Mouse (Mus musculus) forebrain, embryonic 16.5 days (tissue): ENCODE measurements at regions not wholly inside any gene's neighbourhood (a gene's known extent, or its start where the extent isn't known, plus 50 kb on each side); places are given as distances from the start of the nearest gene placed in this dataset.

Experiments
- ATAC-seq: fragments of 200-750 bp; cut with Nextera tagmentation; 2 replicates; pipeline ENCODE4 v1.8.0; 2017; ENCODE audit warnings: mild to moderate bottlenecking, moderate library complexity
- H3K27ac ChIP-seq: fragments of 300-500 bp; sonication (generic); 2 replicates; pipeline ENCODE4 v1.5.1; 2014; ENCODE audit warnings: low read length, control low read depth
- H3K27me3 ChIP-seq: fragments of 300-500 bp; sonication (generic); replicated peaks from 2 replicates; pipeline ENCODE4 v1.6.1; 2014; ENCODE audit warnings: low read length; ENCODE audit not compliant: control insufficient read depth, insufficient read depth
- H3K36me3 ChIP-seq: fragments of 300-500 bp; sonication (generic); 2 replicates; pipeline ENCODE4 v1.6.1; 2014; ENCODE audit not compliant: control insufficient read depth, insufficient read depth
- H3K4me1 ChIP-seq: fragments of 300-500 bp; sonication (generic); replicated peaks from 2 replicates; pipeline ENCODE4 v1.6.1; 2014; ENCODE audit warnings: low read length; ENCODE audit not compliant: control insufficient read depth, insufficient read depth
- H3K4me2 ChIP-seq: fragments of 300-500 bp; sonication (generic); 2 replicates; pipeline ENCODE4 v1.6.1; 2014; ENCODE audit warnings: mild to moderate bottlenecking, low read length, control low read depth
- H3K4me3 ChIP-seq: fragments of 300-500 bp; sonication (generic); replicated peaks from 2 replicates; pipeline ENCODE4 v1.5.1; 2014; ENCODE audit warnings: mild to moderate bottlenecking, low read length, control low read depth
- H3K9ac ChIP-seq: fragments of 300-500 bp; sonication (generic); replicated peaks from 2 replicates; pipeline ENCODE4 v1.6.1; 2014; ENCODE audit warnings: low read depth, low read length, control low read depth
- H3K9me3 ChIP-seq: fragments of 300-500 bp; sonication (generic); 2 replicates; pipeline ENCODE4 v1.6.1; 2016; ENCODE audit warnings: low read length; ENCODE audit not compliant: control insufficient read depth
- WGBS: fragments of 180-500 bp; shearing (Covaris S2); extraction: QIAGEN DNeasy Blood & Tissue Kit; methylation state at CpG from one replicate; pipeline ENCODE4 v1.1.7; 2014; 5-methylcytosine and 5-hydroxymethylcytosine counted together

DNA sequence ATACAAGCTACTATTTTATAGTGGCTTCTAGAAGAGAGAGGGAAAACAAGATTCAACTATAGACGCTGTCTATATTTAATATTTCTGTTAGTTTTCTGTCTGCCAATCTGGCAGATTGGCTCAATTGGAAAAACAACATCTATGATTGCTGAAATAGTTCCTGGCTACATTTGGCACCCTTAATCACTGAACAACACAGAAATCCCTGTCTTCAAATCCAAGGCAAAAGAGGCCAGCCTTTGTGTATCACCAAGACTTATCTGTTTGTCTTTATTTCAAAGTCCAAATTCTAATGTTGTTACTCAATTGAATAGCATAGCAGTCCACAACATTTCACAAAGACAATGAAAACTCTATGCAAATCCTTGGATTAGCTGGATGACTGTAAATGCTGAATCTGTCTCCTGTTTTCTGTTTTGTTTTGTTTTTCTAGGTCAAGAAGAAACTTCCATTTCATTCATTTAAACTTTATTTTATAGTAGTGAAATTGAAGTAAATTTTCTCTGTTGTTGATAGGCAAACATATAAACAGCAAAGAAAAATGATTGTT is 265.1 kb upstream of the Gm9747 start:
- H3K9me3 ChIP-seq: no peaks in the 10 kb centered on the region
- H3K27me3 ChIP-seq: no peaks in the 10 kb centered on the region
- peak; percentile 43; the same call in 1 of the 2 replicates for ATAC-seq
- WGBS: 38% methylated on average over 1 of the region's 1 CpGs
- H3K9ac ChIP-seq: no peak overlapping the region
- H3K27ac ChIP-seq: no peak overlapping the region
- H3K4me3 ChIP-seq: no peak overlapping the region
- H3K4me2 ChIP-seq: no peak overlapping the region
- no peaks in the 10 kb centered on the region for H3K36me3 ChIP-seq
- peaks cover 8% of the 10 kb centered on the region for H3K4me1 ChIP-seq

DNA sequence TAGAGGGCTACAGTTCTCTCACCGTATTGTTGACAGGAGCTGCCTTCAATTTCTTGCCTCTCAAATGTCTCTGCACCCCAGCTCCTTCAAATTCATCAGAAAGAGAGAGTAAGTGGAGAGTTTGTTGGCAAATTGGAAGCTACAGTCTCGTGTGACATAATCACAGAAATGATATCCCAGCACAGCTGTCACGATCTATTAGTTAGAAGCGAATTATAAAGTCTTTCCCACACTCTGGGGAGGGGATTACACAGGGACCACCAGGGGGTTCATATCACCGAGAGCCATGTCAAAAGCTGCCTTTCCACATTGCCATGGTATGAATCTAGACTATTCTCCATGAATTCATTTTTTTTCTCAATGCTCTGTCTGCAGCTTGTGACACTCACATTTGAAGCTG is 260.3 kb upstream of the Gm9747 start:
- H3K36me3 ChIP-seq: no peaks in the 10 kb centered on the region
- ATAC-seq: no peak
- H3K4me2 ChIP-seq: no peak overlapping the region
- no peaks in the 10 kb centered on the region for H3K9me3 ChIP-seq
- H3K9ac ChIP-seq: no peak overlapping the region
- no peaks in the 10 kb centered on the region for H3K27me3 ChIP-seq
- WGBS: 76% methylated on average over 5 of the region's 5 CpGs
- no peak overlapping the region for H3K4me3 ChIP-seq
- peaks cover 2% of the 10 kb centered on the region for H3K4me1 ChIP-seq
- H3K27ac ChIP-seq: no peak overlapping the region

DNA sequence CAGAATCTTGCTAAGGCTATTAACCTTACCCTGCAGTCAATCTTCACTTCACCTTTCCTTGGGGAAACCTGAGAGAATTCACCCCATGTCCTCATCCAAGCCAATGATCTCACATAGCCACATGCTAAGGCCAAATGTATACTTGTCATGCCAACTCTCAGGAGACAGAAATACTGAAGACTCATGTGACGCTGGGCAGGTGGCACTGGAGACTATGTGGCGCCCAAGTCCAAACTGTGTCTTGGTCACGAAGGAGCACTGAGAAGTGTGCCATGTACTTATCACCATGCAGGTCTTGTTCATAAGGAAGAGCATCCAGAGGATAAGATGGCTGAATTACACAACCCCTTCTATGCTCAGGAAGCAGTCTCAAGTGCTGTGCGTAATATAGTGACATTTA is 259.4 kb upstream of the Gm9747 start:
- no peaks in the 10 kb centered on the region for H3K36me3 ChIP-seq
- no peaks in the 10 kb centered on the region for H3K27me3 ChIP-seq
- H3K9ac ChIP-seq: no peak overlapping the region
- no peaks in the 10 kb centered on the region for H3K4me1 ChIP-seq
- ATAC-seq: no peak
- H3K4me3 ChIP-seq: no peak overlapping the region
- WGBS: 94% methylated on average over 4 of the region's 4 CpGs
- no peak overlapping the region for H3K27ac ChIP-seq
- H3K9me3 ChIP-seq: no peaks in the 10 kb centered on the region
- H3K4me2 ChIP-seq: no peak overlapping the region

DNA sequence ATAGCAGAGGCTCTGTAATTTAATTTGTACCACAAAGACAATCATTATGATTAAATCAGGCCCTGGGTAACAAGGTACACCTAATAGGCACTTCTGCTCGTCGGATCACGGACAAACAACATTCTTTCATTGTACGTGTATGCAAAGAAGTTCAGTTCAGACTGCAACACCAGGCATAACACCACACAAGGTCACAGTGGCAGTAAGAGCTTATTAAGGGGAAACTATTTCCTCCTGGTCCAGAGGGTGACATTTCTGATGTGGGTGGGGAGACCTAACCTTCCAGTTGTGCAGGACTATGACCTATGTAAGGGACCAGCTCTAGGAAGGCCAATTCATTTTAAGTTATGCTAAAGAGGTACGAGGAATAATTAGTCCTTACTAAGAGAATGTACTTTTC is 225.0 kb upstream of the Gm9747 start:
- H3K9me3 ChIP-seq: no peaks in the 10 kb centered on the region
- H3K9ac ChIP-seq: no peak overlapping the region
- H3K4me2 ChIP-seq: no peak overlapping the region
- H3K4me1 ChIP-seq: no peaks in the 10 kb centered on the region
- WGBS: 46% methylated on average over 5 of the region's 5 CpGs
- H3K4me3 ChIP-seq: no peak overlapping the region
- H3K27me3 ChIP-seq: no peaks in the 10 kb centered on the region
- ATAC-seq: no peak
- H3K36me3 ChIP-seq: no peaks in the 10 kb centered on the region
- H3K27ac ChIP-seq: no peak overlapping the region

DNA sequence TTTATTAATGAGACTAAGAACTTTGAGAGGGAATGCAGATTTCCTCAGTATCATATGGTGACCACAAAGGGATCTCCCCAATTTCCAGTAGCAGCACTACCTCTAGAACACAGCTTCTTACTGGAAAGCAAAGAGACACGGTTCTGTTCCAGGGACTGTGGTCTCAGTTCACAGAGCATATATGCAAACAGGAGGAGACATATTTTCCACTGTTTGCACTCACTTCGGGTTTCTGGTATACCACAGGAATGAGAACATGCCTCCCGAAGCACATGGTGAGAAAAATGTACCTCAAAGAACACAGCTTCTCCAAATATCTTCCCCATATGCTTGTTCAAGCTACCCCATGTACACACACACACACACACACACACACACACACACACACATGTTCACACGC is 224.1 kb upstream of the Gm9747 start:
- WGBS: 83% methylated on average over 4 of the region's 4 CpGs
- Histone ChIP-seq H3K36me3 (no peaks in the 10 kb centered on the region), H3K9ac (no peak overlapping the region), H3K27me3 (no peaks in the 10 kb centered on the region), H3K4me3 (no peak overlapping the region), H3K4me1 (no peaks in the 10 kb centered on the region), H3K9me3 (no peaks in the 10 kb centered on the region), H3K4me2 (no peak overlapping the region), H3K27ac (no peak overlapping the region)
- ATAC-seq: no peak

DNA sequence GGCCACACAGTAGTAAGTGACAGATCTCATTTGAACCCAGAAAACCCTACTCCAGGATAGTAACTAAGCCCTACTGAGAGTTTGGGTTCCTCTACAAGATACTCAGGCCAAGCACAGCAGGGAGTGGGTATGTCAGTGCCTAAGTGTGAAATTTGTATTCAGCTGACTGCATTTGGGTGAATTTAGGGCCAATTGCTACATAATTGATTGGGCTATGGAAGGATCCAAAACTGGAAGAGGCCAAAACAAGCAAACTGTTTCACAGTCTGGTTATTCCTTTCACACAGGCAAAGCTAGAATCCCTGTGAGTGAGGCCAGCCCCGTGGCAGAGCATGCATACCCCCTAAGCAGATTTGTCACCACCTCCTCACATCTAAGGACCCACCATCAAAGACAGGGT is 221.9 kb upstream of the Gm9747 start:
- Histone ChIP-seq H3K4me2 (no peak overlapping the region), H3K9me3 (no peaks in the 10 kb centered on the region), H3K27ac (no peak overlapping the region), H3K36me3 (no peaks in the 10 kb centered on the region), H3K9ac (no peak overlapping the region), H3K27me3 (no peaks in the 10 kb centered on the region), H3K4me1 (no peaks in the 10 kb centered on the region), H3K4me3 (no peak overlapping the region)
- WGBS: 59% methylated on average over 1 of the region's 1 CpGs
- no peak for ATAC-seq

DNA sequence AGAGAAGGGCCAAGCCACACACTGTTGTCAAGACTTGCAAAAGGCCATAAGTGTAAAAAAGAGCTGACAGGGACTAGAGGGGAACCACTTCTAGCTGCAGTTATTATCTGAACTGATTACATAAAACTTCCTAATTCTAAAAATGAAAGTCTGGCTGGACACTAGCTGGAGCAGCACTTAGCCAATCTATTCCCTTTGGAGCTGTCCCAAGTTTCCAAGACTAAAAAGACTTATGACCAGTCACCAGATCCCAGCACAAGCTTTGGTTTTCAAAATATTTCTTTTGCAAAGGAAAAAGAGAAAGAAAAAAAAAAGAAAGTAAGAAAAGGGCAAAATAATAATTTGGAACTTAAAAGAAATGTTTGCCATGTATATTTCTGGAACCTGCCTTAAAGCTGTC is 217.6 kb upstream of the Gm9747 start:
- no peak for ATAC-seq
- Histone ChIP-seq H3K27ac (no peak overlapping the region), H3K4me3 (no peak overlapping the region), H3K4me1 (no peaks in the 10 kb centered on the region), H3K9me3 (no peaks in the 10 kb centered on the region), H3K4me2 (no peak overlapping the region), H3K9ac (no peak overlapping the region), H3K27me3 (no peaks in the 10 kb centered on the region), H3K36me3 (no peaks in the 10 kb centered on the region)

DNA sequence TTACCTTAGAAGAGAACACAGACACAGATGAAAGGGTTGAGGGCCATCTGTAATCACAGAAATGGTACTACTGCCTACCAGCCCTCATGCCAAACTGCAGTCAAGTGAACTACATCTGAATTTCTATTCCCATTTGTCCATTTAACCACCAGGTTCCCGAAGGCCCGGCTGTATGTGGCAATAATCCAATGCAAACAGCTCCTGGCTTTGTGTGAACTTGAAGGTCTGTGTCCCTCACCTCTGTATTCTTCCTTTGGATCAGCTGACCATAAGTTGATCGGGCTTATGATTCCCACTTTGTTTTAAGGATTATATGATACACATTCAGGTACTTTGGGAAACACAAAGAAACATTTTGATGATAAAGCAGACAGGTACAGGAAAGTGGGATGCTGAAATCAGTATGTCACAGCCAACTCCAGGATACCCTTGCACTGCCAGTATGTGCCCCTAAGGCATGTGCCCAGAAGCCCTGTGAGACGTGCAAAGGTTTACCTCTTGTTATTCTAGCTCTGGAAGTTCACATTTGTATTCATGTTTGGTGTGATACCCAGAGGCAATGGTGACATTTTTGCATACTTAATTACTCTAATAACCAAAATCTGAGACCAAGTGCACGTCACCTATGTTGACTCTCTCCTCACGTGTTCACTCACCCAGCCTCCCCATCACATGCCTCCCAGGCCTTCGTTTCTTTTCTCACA is 214.1 kb upstream of the Gm9747 start:
- Histone ChIP-seq H3K36me3 (no peaks in the 10 kb centered on the region), H3K4me1 (no peaks in the 10 kb centered on the region), H3K27ac (no peak overlapping the region), H3K4me2 (no peak overlapping the region), H3K9me3 (no peaks in the 10 kb centered on the region), H3K27me3 (no peaks in the 10 kb centered on the region), H3K9ac (no peak overlapping the region), H3K4me3 (no peak overlapping the region)
- peak; percentile 45 for ATAC-seq
- 58% methylated on average over 7 of the region's 7 CpGs for WGBS

DNA sequence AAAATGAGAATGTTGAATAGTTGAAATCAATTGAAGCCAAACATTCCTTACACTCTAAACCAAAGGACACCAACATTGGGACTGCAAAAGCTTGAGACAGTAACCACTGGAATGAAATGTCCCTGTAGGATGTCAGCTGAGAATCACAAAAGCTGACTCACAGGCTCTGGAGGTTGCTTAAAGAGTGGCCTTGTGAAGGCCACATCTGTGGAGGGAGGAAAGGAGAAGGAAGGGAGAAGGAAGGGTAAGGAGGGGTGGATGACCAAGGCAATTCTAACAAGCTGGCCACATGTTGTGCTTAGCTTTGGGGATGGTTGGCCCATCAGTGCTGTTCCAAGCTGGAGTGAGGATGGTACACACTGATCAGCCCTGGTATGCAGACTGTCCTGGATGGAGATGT is 205.2 kb upstream of the Gm9747 start:
- H3K4me1 ChIP-seq: no peaks in the 10 kb centered on the region
- no peak overlapping the region for H3K4me3 ChIP-seq
- no peaks in the 10 kb centered on the region for H3K36me3 ChIP-seq
- no peak overlapping the region for H3K4me2 ChIP-seq
- H3K9me3 ChIP-seq: no peaks in the 10 kb centered on the region
- ATAC-seq: no peak
- no peaks in the 10 kb centered on the region for H3K27me3 ChIP-seq
- H3K9ac ChIP-seq: no peak overlapping the region
- H3K27ac ChIP-seq: no peak overlapping the region

DNA sequence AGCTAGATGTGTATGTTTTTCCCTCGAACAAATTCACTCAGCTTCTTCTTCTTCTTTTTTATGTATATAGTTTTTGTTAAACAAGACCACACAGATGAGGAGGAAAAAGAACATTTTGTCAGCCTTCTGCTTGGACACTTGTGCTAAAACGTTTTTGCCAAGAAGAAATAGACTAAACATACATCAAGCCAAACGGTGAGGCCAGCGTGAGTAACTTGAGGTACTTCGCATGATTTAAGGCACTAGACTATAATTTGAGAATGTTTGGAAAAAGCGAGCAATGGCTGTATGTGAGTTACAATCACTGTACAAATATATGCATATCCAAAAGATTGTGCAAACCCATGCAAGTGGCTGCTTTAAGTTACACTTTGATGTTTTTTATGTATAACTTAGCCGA is 201.8 kb upstream of the Gm9747 start:
- H3K4me3 ChIP-seq: no peak overlapping the region
- no peak overlapping the region for H3K9ac ChIP-seq
- H3K27me3 ChIP-seq: no peaks in the 10 kb centered on the region
- H3K4me2 ChIP-seq: no peak overlapping the region
- H3K9me3 ChIP-seq: no peaks in the 10 kb centered on the region
- H3K27ac ChIP-seq: no peak overlapping the region
- no peaks in the 10 kb centered on the region for H3K4me1 ChIP-seq
- 78% methylated on average over 7 of the region's 7 CpGs for WGBS
- no peaks in the 10 kb centered on the region for H3K36me3 ChIP-seq
- no peak for ATAC-seq
